Mouse (Mus musculus) hindbrain, embryonic 11.5 days (tissue): Measurements from ENCODE around the gene Fam118b. TPM values are rescaled to one million over a fixed set of nuclear protein-coding genes. Genes with fewer than 3 reads are reported as not detected.
A peak's percentile ranks its signal among the peaks of the same experiment; 100 is the strongest.

Experiments used
- ATAC-seq: fragments of 200-750 bp; cut with Nextera tagmentation; 2 replicates; pipeline ENCODE4 v1.8.0; 2017; ENCODE audit warnings: mild to moderate bottlenecking, moderate TSS enrichment, moderate library complexity; ENCODE audit not compliant: low FRiP score
- DNase-seq: peaks from one replicate; pipeline ENCODE4 v3.0.0-alpha.2; 2015; ENCODE audit warnings: low spot score
- H3K27ac ChIP-seq: fragments of 300-500 bp; sonication (generic); 2 replicates; pipeline ENCODE4 v1.5.1; 2014; ENCODE audit warnings: mild to moderate bottlenecking, low read depth, low read length
- H3K27me3 ChIP-seq: fragments of 300-500 bp; sonication (generic); 2 replicates; pipeline ENCODE4 v1.6.1; 2014; ENCODE audit warnings: mild to moderate bottlenecking, low read length, moderate library complexity, mixed read lengths; ENCODE audit not compliant: control insufficient read depth, insufficient read depth
- H3K36me3 ChIP-seq: fragments of 300-500 bp; sonication (generic); 2 replicates; pipeline ENCODE4 v1.6.1; 2014; ENCODE audit warnings: mild to moderate bottlenecking, low read length, moderate library complexity, mixed read lengths; ENCODE audit not compliant: control insufficient read depth, insufficient read depth
- H3K4me1 ChIP-seq: fragments of 300-500 bp; sonication (generic); replicated peaks from 2 replicates; pipeline ENCODE4 v1.6.1; 2014; ENCODE audit warnings: low read length, mixed read lengths; ENCODE audit not compliant: control insufficient read depth, insufficient read depth
- H3K4me2 ChIP-seq: fragments of 300-500 bp; sonication (generic); replicated peaks from 2 replicates; pipeline ENCODE4 v1.6.1; 2014; ENCODE audit warnings: mild to moderate bottlenecking, low read depth, low read length
- H3K4me3 ChIP-seq: fragments of 300-500 bp; sonication (generic); 2 replicates; pipeline ENCODE4 v1.5.1; 2014; ENCODE audit warnings: low read depth, low read length
- H3K9ac ChIP-seq: fragments of 300-500 bp; sonication (generic); 2 replicates; pipeline ENCODE4 v1.6.1; 2014; ENCODE audit warnings: low read depth, low read length
- H3K9me3 ChIP-seq: fragments of 300-500 bp; sonication (generic); 2 replicates; pipeline ENCODE4 v1.6.1; 2016; ENCODE audit warnings: low read length; ENCODE audit not compliant: control insufficient read depth
- WGBS: fragments of 180-500 bp; shearing (Covaris S2); extraction: QIAGEN DNeasy Blood & Tissue Kit; methylation state at CpG from one replicate; pipeline ENCODE4 v1.1.7; 2014; 5-methylcytosine and 5-hydroxymethylcytosine counted together
- polyA plus RNA-seq: library from polyadenylated mRNA; unstranded; fragments of >200 nt; fragmentation: Nextera tagmentation; extraction: Ambion mirVana; gene quantifications from 2 replicates; pipeline ENCODE4 v1.2.1, GENCODE M21; 2014

The Fam118b gene
- polyA plus RNA-seq, 1 experiment from 2014 or later, result 71.4 TPM

- no peak overlapping the region for H3K9ac ChIP-seq
- ATAC-seq, result no peak
- no peaks in the 10 kb centered on the region; the same call in 1 of the 2 replicates for H3K4me1 ChIP-seq
- no peaks in the 10 kb centered on the region for H3K27me3 ChIP-seq
- H3K36me3 ChIP-seq, result no peaks in the 10 kb centered on the region
- no peak for DNase-seq
- H3K4me2 ChIP-seq, result no peak overlapping the region
- no peak overlapping the region for H3K27ac ChIP-seq
- H3K9me3 ChIP-seq, result no peaks in the 10 kb centered on the region
- no peak overlapping the region for H3K4me3 ChIP-seq
- WGBS, result 89% methylated on average over 3 of the region's 3 CpGs
Measured at GRCm38 (mm10) chr9:35197625-35198024, 70.0 kb downstream of the Fam118b start.

- no peak for DNase-seq
- WGBS, result 91% methylated on average over 3 of the region's 3 CpGs
Measured at GRCm38 (mm10) chr9:35194048-35194447, 73.6 kb downstream of the Fam118b start.

GRCm38 (mm10) chr9:35192983-35193542 lies 74.5 kb downstream of the Fam118b start:
- no peak overlapping the region for H3K27ac ChIP-seq
- no peaks in the 10 kb centered on the region for H3K36me3 ChIP-seq
- ATAC-seq (no peak), DNase-seq (no peak)
- no peak overlapping the region for H3K9ac ChIP-seq
- H3K27me3 ChIP-seq, result no peaks in the 10 kb centered on the region
- no peak overlapping the region for H3K4me3 ChIP-seq
- WGBS, result 82% methylated on average over 11 of the region's 11 CpGs
- H3K4me2 ChIP-seq, result no peak overlapping the region
- no peaks in the 10 kb centered on the region for H3K9me3 ChIP-seq
- no peaks in the 10 kb centered on the region for H3K4me1 ChIP-seq

More at GRCm38 (mm10) chr9:35194048-35194447, 73.6 kb downstream of the Fam118b start:
- Histone ChIP-seq H3K27me3 (no peaks in the 10 kb centered on the region), H3K4me2 (no peak overlapping the region), H3K4me1 (no peaks in the 10 kb centered on the region; the same call in 1 of the 2 replicates), H3K4me3 (no peak overlapping the region), H3K27ac (no peak overlapping the region), H3K9me3 (no peaks in the 10 kb centered on the region), H3K9ac (no peak overlapping the region), H3K36me3 (no peaks in the 10 kb centered on the region)
- no peak for ATAC-seq

GRCm38 (mm10) chr9:35188700-35189099 lies 78.9 kb downstream of the Fam118b start:
- Histone ChIP-seq H3K27ac (no peak overlapping the region), H3K4me3 (no peak overlapping the region), H3K9me3 (no peaks in the 10 kb centered on the region), H3K4me1 (no peaks in the 10 kb centered on the region), H3K27me3 (no peaks in the 10 kb centered on the region), H3K4me2 (no peak overlapping the region), H3K36me3 (0 out of 2 replicates have a peak, but pooled peaks cover 2% of the 10 kb centered on the region), H3K9ac (no peak overlapping the region)
- ATAC-seq (no peak), DNase-seq (no peak)
- WGBS, result 78% methylated on average over 22 of the region's 22 CpGs

GRCm38 (mm10) chr9:35187351-35187903 lies 80.2 kb downstream of the Fam118b start:
- Histone ChIP-seq H3K4me2 (no peak overlapping the region), H3K4me1 (no peaks in the 10 kb centered on the region), H3K27me3 (no peaks in the 10 kb centered on the region), H3K27ac (no peak overlapping the region), H3K36me3 (0 out of 2 replicates have a peak, but pooled peaks cover 2% of the 10 kb centered on the region), H3K4me3 (no peak overlapping the region), H3K9ac (no peak overlapping the region), H3K9me3 (no peaks in the 10 kb centered on the region)
- ATAC-seq (no peak), DNase-seq (no peak)
- WGBS, result 90% methylated on average over 10 of the region's 10 CpGs

GRCm38 (mm10) chr9:35186430-35186829 lies 81.2 kb downstream of the Fam118b start:
- 0 out of 2 replicates have a peak, but pooled peaks cover 2% of the 10 kb centered on the region for H3K36me3 ChIP-seq
- H3K9me3 ChIP-seq, result no peaks in the 10 kb centered on the region
- no peaks in the 10 kb centered on the region for H3K4me1 ChIP-seq
- H3K4me3 ChIP-seq, result no peak overlapping the region
- no peaks in the 10 kb centered on the region for H3K27me3 ChIP-seq
- 84% methylated on average over 4 of the region's 4 CpGs for WGBS
- no peak overlapping the region for H3K27ac ChIP-seq
- H3K9ac ChIP-seq, result no peak overlapping the region
- ATAC-seq (no peak), DNase-seq (no peak)
- no peak overlapping the region for H3K4me2 ChIP-seq

GRCm38 (mm10) chr9:35183359-35183758 lies 84.2 kb downstream of the Fam118b start:
- Histone ChIP-seq H3K9ac (no peak overlapping the region), H3K4me1 (no peaks in the 10 kb centered on the region), H3K27me3 (no peaks in the 10 kb centered on the region), H3K9me3 (no peaks in the 10 kb centered on the region), H3K36me3 (0 out of 2 replicates have a peak, but pooled peaks cover 2% of the 10 kb centered on the region), H3K4me2 (no peak overlapping the region), H3K27ac (no peak overlapping the region), H3K4me3 (no peak overlapping the region)
- ATAC-seq (no peak), DNase-seq (no peak)
- WGBS, result 68% methylated on average over 5 of the region's 5 CpGs

GRCm38 (mm10) chr9:35182832-35183231 lies 84.8 kb downstream of the Fam118b start:
- 0 out of 2 replicates have a peak, but pooled peaks cover 2% of the 10 kb centered on the region for H3K36me3 ChIP-seq
- H3K4me2 ChIP-seq, result no peak overlapping the region
- H3K4me1 ChIP-seq, result no peaks in the 10 kb centered on the region
- ATAC-seq, result no peak
- no peaks in the 10 kb centered on the region for H3K9me3 ChIP-seq
- DNase-seq, result no peak
- WGBS, result 95% methylated on average over 2 of the region's 2 CpGs
- H3K27me3 ChIP-seq, result no peaks in the 10 kb centered on the region
- no peak overlapping the region for H3K9ac ChIP-seq
- H3K27ac ChIP-seq, result no peak overlapping the region
- H3K4me3 ChIP-seq, result no peak overlapping the region

GRCm38 (mm10) chr9:35176124-35176659 lies 91.4 kb downstream of the Fam118b start:
- WGBS, result 50% methylated on average over 14 of the region's 14 CpGs
- Histone ChIP-seq H3K9ac (no peak overlapping the region), H3K27ac (no peak overlapping the region), H3K4me1 (no peaks in the 10 kb centered on the region), H3K4me2 (peak overlapping the region; percentile 70), H3K4me3 (peak overlapping the region; percentile 63), H3K9me3 (no peaks in the 10 kb centered on the region), H3K36me3 (no peaks in the 10 kb centered on the region), H3K27me3 (no peaks in the 10 kb centered on the region)
- ATAC-seq, result peak; percentile 54
- no peak for DNase-seq
